Mouse (Mus musculus): ENCODE results near the gene Kif13a. TPM values are rescaled to one million over a fixed set of nuclear protein-coding genes. Genes with fewer than 3 reads are reported as not detected.

Gene Kif13a
- polyA plus RNA-seq, 1 experiment = 15.1 TPM

DNA sequence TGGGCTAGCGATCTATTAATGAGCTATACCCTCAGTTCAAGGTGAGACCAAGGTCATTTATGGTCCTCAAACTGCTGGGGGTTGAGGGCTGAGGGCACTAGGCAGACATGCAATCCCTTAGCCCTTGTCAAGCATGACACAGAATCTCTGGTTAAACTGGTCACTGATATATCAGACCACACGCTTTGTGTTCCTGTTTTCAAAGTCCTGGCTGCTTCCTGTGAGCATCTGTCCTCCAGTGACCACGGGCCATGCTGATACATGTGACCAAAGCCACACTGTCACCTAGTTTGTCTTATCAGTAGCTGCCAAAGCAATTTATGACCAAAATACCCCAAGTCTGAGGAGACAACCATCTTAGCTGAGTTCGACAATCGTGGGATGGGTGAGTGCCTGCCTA is 154.7 kb downstream of the Kif13a start:
- Histone ChIP-seq H3K27ac (replicated peaks; ENCODE audit: low read depth, low read length) (no peak overlapping the region), H3K4me1 (ENCODE audit: control insufficient read depth, insufficient read depth, insufficient read length, low read length) (no peaks in the 10 kb centered on the region), H3K4me3 (ENCODE audit: insufficient read depth, low read depth, low read length) (no peak overlapping the region)

DNA sequence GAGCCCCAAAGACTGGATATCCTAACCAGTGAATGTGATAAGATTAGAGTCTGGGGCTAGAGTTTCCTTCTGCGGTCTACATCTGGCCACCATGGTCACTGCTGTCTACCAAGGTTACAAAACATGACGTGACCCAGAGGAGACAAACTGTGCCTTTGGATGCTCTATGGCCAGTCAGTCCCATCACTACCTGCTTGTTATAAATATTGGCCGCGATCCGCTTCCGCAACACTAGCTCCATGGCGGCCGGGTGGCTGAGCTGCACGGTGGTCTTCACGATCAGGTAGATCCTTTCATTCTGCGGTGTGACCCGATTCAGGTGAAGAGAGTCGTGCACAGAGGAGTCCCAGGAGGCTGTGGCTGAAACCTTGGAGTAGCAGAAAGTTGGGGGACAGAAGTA is 157.1 kb downstream of the Kif13a start:
- H3K4me1 ChIP-seq (ENCODE audit: control insufficient read depth, insufficient read depth, insufficient read length, low read length) = no peaks in the 10 kb centered on the region
- H3K4me3 ChIP-seq (ENCODE audit: insufficient read depth, low read depth, low read length) = no peak overlapping the region
- no peak overlapping the region for H3K27ac ChIP-seq (replicated peaks; ENCODE audit: low read depth, low read length)

DNA sequence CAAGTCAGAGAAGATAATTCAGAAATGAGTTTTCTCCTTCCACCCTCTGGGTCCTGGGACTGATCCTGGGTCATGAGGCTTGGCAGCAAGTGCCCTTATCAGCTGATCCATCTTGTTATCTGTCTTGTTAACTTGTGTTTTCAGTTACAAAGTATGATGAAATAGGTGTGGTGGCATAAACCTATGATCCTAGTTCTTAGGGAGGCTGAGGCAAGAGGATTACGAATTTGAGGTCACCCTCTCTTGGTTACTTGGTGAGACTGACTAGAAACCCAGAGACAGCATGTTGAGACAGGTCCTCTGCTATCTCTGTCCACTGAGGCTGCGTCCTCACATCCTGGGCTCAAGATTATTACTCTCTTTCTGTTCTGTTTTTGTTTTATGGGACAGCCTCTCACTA is 164.3 kb downstream of the Kif13a start:
- no peak overlapping the region for H3K4me3 ChIP-seq (ENCODE audit: insufficient read depth, low read depth, low read length)
- no peaks in the 10 kb centered on the region for H3K4me1 ChIP-seq (ENCODE audit: control insufficient read depth, insufficient read depth, insufficient read length, low read length)
- no peak overlapping the region for H3K27ac ChIP-seq (replicated peaks; ENCODE audit: low read depth, low read length)

DNA sequence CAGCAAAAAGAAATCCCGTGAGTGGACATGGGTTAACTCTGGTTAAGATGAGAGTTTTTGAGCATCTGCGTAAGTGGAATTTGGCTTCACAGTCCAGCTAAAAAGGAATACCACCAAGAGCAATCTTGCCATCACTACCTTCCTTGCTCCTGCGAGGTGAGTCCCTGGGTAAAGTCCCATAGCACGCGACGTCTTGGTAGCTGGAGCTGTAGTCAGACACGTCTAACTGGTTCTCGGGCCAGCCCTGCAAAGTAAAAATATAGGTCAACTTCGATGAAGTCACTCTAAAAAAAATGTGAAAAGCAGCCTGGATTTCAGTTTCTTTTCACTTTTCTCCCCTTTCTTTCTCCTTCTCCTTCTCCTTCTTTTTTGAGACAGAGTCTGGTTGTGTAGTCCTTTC is 166.5 kb downstream of the Kif13a start:
- no peaks in the 10 kb centered on the region for H3K4me1 ChIP-seq (ENCODE audit: control insufficient read depth, insufficient read depth, insufficient read length, low read length)
- no peak overlapping the region for H3K27ac ChIP-seq (replicated peaks; ENCODE audit: low read depth, low read length)
- H3K4me3 ChIP-seq (ENCODE audit: insufficient read depth, low read depth, low read length) = no peak overlapping the region

DNA sequence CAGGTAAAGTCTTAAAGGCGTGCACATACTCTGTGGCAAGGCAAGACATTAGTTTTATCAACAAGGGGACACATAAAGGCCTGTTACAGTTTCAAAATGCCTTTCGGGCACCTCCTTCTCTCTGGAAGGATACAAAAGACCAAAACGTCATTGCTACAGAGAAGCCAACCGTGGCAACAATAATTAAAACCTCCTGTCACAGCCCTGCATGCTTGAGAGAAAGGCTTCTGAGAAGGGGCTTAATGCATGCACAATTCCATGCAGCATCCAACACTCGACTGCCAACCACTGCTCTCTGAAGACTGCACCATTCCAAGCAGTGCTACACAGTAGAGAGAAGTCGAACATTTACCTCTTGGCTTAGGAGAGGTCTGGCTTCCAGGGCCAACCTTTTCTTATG is 168.7 kb downstream of the Kif13a start:
- H3K27ac ChIP-seq (replicated peaks; ENCODE audit: low read depth, low read length) = no peak overlapping the region
- no peak overlapping the region for H3K4me3 ChIP-seq (ENCODE audit: insufficient read depth, low read depth, low read length)
- no peaks in the 10 kb centered on the region for H3K4me1 ChIP-seq (ENCODE audit: control insufficient read depth, insufficient read depth, insufficient read length, low read length)

- Histone ChIP-seq H3K4me1 (ENCODE audit: control insufficient read depth, insufficient read depth, insufficient read length, low read length) (no peaks in the 10 kb centered on the region), H3K27ac (replicated peaks; ENCODE audit: low read depth, low read length) (no peak overlapping the region), H3K4me3 (ENCODE audit: insufficient read depth, low read depth, low read length) (no peak overlapping the region)
Measured at GRCm38 (mm10) chr13:46759281-46759809, 170.3 kb downstream of the Kif13a start.

DNA sequence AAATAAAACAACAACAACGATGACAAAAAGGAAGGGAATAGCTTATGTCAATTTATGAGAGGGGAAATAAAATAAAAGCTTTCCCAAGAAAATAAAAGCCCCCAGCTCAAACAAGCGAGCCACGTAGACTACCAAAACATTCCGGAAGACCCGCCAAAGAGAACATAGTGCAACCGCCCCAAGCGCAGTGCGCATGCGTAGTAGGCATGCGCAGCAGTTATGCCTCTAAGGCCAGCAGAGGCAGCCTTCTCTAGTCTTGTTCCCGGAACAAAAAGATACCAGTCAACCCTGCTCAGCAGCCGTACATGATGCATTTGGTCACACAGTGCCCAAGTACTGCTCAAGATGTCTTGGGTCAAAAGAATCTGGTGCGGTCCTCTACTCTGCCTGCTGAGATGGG is 171.0 kb downstream of the Kif13a start:
- Histone ChIP-seq H3K4me1 (ENCODE audit: control insufficient read depth, insufficient read depth, insufficient read length, low read length) (no peaks in the 10 kb centered on the region), H3K27ac (replicated peaks; ENCODE audit: low read depth, low read length) (no peak overlapping the region), H3K4me3 (ENCODE audit: insufficient read depth, low read depth, low read length) (no peak overlapping the region)

- H3K4me3 ChIP-seq (ENCODE audit: insufficient read depth, low read depth, low read length) = no peak overlapping the region
- no peak overlapping the region for H3K27ac ChIP-seq (replicated peaks; ENCODE audit: low read depth, low read length)
- no peaks in the 10 kb centered on the region for H3K4me1 ChIP-seq (ENCODE audit: control insufficient read depth, insufficient read depth, insufficient read length, low read length)
Measured at GRCm38 (mm10) chr13:46757946-46758345, 171.7 kb downstream of the Kif13a start.

DNA sequence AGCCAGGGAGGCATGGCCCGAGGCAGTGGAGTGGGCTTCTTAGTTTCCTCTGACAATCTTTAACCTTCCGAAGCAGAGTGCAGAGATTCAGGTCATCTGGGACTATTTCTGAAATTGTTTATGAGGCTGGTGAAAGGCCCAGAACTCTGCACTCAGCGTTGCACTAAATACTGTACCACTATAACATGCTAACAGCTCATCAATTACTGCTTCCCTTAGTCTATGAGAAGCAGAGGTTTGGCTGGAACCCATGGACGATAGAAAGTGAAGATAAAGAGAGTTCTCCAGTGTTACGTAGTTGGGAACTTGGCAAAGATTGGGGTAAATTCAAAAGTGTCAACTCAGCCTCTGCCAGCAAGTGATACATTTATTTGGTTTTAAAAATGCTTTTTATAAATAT is 176.4 kb downstream of the Kif13a start:
- Histone ChIP-seq H3K4me1 (ENCODE audit: control insufficient read depth, insufficient read depth, insufficient read length, low read length) (no peaks in the 10 kb centered on the region), H3K4me3 (ENCODE audit: insufficient read depth, low read depth, low read length) (no peak overlapping the region), H3K27ac (replicated peaks; ENCODE audit: low read depth, low read length) (no peak overlapping the region)

- no peaks in the 10 kb centered on the region for H3K4me1 ChIP-seq (ENCODE audit: control insufficient read depth, insufficient read depth, insufficient read length, low read length)
- no peak overlapping the region for H3K4me3 ChIP-seq (ENCODE audit: insufficient read depth, low read depth, low read length)
- no peak overlapping the region for H3K27ac ChIP-seq (replicated peaks; ENCODE audit: low read depth, low read length)
Measured at GRCm38 (mm10) chr13:46752566-46753229, 177.0 kb downstream of the Kif13a start.

GRCm38 (mm10) chr13:46748138-46748873 is 181.4 kb downstream of the Kif13a start:
- Histone ChIP-seq H3K4me3 (ENCODE audit: insufficient read depth, low read depth, low read length) (no peak overlapping the region), H3K27ac (replicated peaks; ENCODE audit: low read depth, low read length) (no peak overlapping the region), H3K4me1 (ENCODE audit: control insufficient read depth, insufficient read depth, insufficient read length, low read length) (no peaks in the 10 kb centered on the region)

DNA sequence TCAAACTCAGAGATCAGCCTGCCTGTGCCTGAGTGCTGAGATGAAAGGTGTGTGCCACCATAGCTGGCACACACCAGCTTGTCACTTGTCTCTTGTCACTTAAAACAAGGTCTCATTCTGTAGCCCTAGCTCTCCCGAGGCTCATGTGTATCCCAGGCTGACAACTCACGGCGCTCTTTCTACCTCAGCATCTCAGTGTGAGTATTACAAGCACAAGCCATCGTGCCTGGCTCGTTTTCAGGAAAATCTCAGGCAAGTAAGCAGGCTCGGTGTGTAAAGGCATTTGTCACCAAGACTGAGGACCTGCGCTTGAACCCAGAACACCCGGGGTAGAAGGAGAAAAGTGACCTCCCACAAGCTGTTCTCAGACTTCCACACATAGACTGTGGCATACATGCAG is 185.8 kb downstream of the Kif13a start:
- Histone ChIP-seq H3K4me3 (ENCODE audit: insufficient read depth, low read depth, low read length) (no peak overlapping the region), H3K27ac (replicated peaks; ENCODE audit: low read depth, low read length) (no peak overlapping the region), H3K4me1 (ENCODE audit: control insufficient read depth, insufficient read depth, insufficient read length, low read length) (no peaks in the 10 kb centered on the region)

GRCm38 (mm10) chr13:46742367-46742766 is 187.3 kb downstream of the Kif13a start:
- Histone ChIP-seq H3K4me1 (ENCODE audit: control insufficient read depth, insufficient read depth, insufficient read length, low read length) (no peaks in the 10 kb centered on the region), H3K4me3 (ENCODE audit: insufficient read depth, low read depth, low read length) (no peak overlapping the region)

DNA sequence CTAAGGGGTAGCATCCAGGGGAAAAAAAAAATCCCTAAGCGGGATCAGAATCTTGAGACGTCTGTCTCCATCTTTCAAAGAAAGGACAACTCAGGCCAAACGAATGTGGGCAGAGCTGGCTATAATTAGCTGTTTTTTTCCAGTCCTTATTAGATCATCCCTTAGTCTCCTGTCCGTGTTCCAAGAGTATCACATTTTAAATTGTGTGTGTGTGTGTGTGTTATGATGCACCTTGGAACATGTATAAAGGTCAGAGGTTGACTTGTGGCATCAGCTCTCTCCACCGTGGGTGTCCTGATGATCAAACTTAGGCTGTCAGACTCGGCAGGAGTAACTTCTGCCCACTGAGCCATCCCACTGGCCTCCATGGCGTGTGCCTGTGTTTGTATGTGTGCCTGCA is 190.2 kb downstream of the Kif13a start:
- Histone ChIP-seq H3K4me3 (ENCODE audit: insufficient read depth, low read depth, low read length) (no peak overlapping the region), H3K4me1 (ENCODE audit: control insufficient read depth, insufficient read depth, insufficient read length, low read length) (no peaks in the 10 kb centered on the region), H3K27ac (replicated peaks; ENCODE audit: low read depth, low read length) (no peak overlapping the region)

More at GRCm38 (mm10) chr13:46742367-46742766, 187.3 kb downstream of the Kif13a start:
- H3K27ac ChIP-seq (replicated peaks; ENCODE audit: low read depth, low read length) = no peak overlapping the region

DNA sequence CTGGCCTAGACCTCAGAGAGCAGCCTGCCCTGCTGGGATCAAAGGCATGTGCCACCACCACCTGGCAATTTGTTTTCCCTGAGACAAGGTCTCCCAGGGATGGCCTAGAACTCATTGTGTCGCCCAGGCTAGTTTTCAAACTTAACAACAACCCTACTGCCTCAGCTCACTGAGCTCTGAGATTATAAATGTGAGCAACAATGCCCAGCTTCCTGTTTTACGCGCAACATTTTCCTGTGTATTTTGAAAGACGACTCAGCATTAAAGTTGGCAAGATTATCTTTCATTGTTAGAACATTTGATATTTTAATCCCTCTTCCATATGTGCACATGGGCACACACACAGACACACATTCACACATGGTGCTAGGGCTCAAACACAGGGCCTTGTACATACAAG is 192.2 kb downstream of the Kif13a start:
- peak overlapping the region; percentile 57; the same call in 1 of the 2 replicates for H3K27ac ChIP-seq (replicated peaks; ENCODE audit: low read depth, low read length)
- H3K4me3 ChIP-seq (ENCODE audit: insufficient read depth, low read depth, low read length) = no peak overlapping the region
- no peaks in the 10 kb centered on the region for H3K4me1 ChIP-seq (ENCODE audit: control insufficient read depth, insufficient read depth, insufficient read length, low read length)

DNA sequence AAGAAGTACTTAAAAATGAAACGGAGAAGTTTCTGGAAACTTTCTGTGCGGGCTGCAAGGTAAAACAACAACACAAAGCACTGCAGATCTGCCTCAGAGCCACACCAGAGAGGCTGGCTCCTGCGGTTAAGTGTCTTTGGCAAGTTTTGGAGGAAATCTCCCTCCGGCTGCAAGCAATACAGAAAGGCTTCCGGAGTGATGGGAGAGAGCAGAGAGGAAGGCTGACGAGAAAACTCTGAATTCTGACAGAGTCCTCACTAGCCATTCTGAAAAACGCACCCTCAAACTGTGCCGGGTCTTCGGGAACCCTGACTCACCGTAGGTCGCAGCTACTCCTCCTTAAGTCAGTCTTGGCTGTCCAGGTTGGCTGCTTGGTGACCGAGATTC is 193.2 kb downstream of the Kif13a start:
- Histone ChIP-seq H3K4me3 (ENCODE audit: insufficient read depth, low read depth, low read length) (peak overlapping the region; percentile 84), H3K27ac (replicated peaks; ENCODE audit: low read depth, low read length) (peak overlapping the region; percentile 64), H3K4me1 (ENCODE audit: control insufficient read depth, insufficient read depth, insufficient read length, low read length) (no peaks in the 10 kb centered on the region)
